Mouse (Mus musculus) spleen, postnatal 10 days (tissue): ENCODE data around the gene Aldh1a2.

Experiments
- DNase-seq, 2 experiments: peaks; one replicate each; pipeline ENCODE4 v3.0.0; 2021 to 2022; ENCODE audit warnings: low spot score in 2 of 2

Gene Aldh1a2

DNA sequence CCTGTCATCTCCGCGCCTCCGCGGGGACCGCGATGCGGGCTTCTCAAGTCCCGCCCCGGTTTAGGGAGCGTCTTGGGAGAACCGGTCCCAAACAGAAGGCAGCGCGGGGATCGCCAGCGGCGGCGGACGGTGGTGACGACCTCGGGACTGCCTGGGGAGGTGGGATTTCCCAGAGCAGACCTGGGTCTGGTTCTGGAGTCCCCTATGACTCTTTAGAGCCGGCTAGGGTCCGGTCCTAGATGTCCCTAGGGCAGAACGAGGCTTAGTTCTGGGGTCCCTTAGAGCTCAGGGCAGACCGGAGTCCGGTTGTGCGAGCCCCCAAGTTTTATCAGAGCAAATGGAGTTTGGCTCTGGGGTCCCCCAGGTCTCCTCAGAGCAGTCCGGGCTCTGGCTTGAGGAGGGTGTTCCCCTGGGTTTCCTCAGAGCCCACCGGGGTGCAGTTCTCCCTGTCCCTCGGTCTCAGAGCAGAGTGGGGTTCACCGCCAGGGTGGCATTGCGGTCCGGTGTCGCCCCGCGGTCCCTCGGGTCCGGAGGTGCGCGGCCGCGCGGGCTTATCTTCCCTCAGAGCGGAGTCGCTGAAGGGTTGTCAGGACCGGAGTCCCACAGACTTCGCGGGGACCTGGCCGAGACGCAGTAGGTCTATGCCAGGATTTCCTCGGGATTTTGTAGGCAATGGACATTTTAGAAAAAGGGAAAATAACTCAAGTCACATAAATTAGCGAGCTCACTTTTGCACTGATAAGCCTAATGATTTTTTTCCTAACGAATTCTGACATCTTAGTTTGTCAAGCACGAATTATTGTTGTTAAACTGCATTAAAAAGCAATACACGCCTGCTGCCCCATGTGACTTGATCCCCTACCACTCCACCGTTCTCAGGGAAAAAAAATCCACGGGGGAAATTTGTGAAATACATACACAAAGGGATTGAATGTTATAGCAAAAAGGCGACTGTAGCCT, 727 bp downstream of the Aldh1a2 start:
- peak; percentile 22 to 23 for DNase-seq

GRCm38 (mm10) chr9:71216996-71217792, 1.6 kb downstream of the Aldh1a2 start:
- DNase-seq: peak in 1 of 2 experiments; percentile 19

DNA sequence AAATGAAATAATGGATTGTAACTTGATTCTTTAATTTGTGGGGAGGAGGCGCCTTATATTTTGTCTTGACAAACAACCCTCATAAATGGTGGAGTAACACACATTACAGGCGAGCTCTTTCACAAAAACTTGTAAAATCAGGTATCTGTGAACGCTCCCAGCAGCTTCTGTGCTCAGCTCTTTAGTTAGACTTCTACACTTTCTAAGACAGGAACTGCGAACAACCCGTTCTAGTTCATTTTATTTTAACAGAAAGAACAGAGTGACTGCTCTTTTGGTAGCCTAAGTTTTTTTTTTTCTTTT, 2.2 kb downstream of the Aldh1a2 start:
- DNase-seq: no peak

- no peak for DNase-seq
These were observed 3.6 kb downstream of the Aldh1a2 start for GRCm38 (mm10) chr9:71219161-71219560.

- DNase-seq: no peak
These were observed 4.8 kb downstream of the Aldh1a2 start for GRCm38 (mm10) chr9:71220401-71220800.

DNA sequence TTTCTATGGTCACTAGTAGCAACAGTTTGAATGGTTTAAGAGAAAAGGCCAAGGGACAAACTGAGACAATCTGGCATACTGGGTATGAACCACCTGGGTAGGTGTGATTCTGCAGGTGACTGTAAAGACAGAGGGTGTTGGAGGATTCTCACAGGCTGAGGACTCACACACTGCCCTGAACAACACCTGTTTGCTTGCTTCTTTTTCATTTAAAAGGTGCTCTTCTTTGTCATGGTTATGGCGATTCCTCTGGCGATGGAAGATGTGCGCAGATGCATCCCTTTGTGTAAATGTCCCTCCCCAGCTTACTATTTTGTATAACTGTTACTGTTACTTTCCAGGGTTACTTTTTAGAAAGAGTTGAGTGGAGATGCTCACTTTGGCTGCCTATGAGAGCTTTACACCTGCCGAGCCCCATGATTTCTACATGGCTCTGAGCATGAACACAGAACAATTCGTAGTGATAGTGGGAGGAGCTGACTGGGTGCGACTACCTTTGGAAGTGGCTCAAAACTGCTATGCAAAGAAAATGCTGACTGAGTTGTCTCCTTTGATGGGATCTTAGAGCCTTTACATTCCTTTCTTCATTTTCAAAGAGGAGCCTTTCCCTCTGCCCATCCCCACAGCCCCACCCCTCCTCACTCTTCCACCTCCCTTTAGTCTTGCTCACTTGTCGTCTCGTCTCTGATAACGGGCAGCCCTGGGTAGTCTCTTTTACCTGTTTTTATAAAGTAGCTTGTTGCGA, 11.8 kb downstream of the Aldh1a2 start:
- DNase-seq: no peak

GRCm38 (mm10) chr9:71230011-71230410, 14.4 kb downstream of the Aldh1a2 start:
- DNase-seq: no peak

DNA sequence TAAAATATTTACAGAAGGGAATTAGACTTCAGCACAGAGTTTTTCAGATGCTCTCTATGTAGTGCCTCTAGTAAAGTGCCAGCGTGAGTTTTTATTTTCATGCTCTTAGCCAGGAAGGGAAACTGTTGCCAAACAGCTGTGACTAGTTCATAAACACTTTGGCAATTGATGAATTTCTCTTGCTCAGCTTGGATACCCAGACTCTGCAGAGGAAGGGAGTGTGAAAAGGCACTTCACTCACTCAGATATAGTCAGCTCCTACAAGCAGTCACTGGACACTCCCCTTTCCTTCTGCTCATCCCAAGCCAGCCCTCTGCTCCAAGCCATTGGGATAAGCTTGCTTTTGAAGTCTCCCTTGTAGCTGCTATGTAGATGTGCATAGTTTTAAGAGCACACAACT, 21.0 kb downstream of the Aldh1a2 start:
- no peak for DNase-seq

DNA sequence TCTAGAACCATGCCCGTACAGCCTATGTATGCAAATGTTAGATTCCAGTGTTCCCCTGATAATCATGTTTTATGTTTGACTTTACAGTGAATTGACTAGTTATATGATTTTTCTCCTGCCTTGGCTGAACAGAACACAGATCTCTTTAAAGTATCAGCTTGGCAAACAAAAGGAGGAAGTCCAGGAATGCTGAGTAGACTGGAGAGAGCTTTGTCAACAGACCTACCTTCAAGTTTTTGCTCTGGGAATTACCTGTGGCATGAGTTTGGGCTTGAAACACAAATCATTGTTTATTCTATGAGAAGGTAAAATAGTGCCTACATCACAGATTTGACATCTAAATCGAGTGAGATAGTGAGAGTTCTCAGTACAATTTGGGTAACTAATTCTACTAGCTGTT, 24.3 kb downstream of the Aldh1a2 start:
- DNase-seq: no peak

GRCm38 (mm10) chr9:71241515-71242411, 26.2 kb downstream of the Aldh1a2 start:
- DNase-seq: no peak

- no peak for DNase-seq
These were observed 26.8 kb downstream of the Aldh1a2 start for GRCm38 (mm10) chr9:71242412-71242781.

DNA sequence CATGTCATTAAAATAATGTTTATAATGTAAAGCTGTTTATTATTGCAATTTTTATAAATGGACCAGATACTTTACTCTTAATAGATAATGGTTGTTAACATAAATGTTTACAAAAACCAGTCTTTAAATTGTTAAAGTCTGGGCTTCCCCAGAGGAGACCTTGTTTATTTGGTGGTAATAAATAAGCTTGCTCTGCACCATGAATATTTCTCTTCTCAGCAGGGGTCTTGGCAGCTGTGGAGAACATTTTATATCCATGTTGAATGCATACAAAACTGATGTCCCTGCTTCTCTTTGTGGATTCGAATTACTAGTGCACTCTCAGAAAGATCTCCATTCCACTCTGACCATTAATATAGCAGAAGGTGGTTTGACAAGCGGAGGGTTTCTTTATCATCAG, 38.8 kb downstream of the Aldh1a2 start:
- DNase-seq: no peak

- no peak for DNase-seq
These were observed 47.1 kb downstream of the Aldh1a2 start for GRCm38 (mm10) chr9:71262711-71263110.

DNA sequence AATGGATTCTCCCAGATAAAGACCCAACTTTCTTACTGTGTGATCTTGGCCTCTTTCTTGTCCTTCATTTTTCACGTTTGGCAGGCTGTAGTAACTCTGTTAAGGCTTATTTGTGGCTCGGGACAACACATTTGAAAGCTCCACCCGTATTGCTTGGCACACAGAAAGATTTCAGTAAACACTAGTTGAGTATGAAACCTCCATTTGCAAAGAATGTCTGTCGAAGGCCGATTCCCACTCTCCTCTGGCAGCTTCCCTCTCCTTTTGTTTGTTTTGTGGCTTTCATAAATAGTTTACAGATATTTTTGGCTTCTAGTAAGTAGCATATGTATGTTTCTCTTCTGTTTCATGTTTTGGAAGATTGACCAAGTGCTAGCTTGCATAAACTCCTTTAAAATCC, 54.1 kb downstream of the Aldh1a2 start:
- DNase-seq: no peak

GRCm38 (mm10) chr9:71270205-71270604, 54.6 kb downstream of the Aldh1a2 start:
- no peak for DNase-seq

- no peak for DNase-seq
These were observed 60.6 kb downstream of the Aldh1a2 start for GRCm38 (mm10) chr9:71276149-71276721.

- no peak for DNase-seq
These were observed 63.2 kb downstream of the Aldh1a2 start for GRCm38 (mm10) chr9:71278741-71279140.

DNA sequence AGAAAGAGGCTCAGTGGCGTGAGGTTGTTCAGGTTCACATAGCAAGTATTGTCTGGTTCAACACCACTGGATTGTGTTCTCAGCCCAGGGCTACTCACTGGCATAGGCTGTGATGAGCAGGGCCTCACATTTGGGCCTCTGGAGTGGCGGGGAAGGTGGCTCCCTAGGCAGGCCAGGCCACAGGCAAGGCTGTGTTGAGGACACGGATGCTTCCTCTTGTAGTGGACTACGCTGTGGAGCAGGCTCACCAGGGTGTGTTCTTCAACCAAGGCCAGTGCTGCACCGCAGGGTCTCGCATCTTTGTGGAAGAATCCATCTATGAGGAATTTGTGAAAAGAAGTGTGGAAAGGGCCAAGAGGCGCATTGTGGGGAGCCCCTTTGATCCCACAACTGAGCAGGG, 67.6 kb downstream of the Aldh1a2 start:
- no peak for DNase-seq

GRCm38 (mm10) chr9:71285231-71285630, 69.6 kb downstream of the Aldh1a2 start:
- no peak for DNase-seq

GRCm38 (mm10) chr9:71286420-71286819, 70.8 kb downstream of the Aldh1a2 start:
- DNase-seq: no peak

DNA sequence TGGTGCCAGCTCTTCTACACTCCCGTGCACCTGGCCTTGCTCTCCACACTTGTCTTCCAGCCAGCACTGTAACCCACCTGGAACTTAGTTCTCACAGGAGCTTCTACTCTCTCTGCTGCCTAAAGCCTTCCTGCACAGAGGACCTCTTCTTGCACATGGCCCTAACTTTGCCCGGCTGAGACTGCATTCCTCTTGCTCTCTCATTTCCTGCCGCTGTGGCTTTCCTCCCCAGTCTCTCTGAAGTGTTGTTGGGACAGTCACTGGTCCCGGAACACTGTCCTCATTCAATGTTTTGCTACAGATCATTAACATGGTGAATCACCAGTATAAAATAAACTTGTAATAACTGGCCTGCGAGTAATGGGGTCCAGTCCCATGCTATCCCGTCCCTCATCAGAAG, 73.1 kb downstream of the Aldh1a2 start:
- DNase-seq: no peak
